Mouse (Mus musculus) heart, adult 10 weeks (tissue): ENCODE data around the gene Olfr957. TPM values are rescaled to one million over a fixed set of nuclear protein-coding genes. Genes with fewer than 3 reads are reported as not detected.

ENCODE experiments used
- polyA plus RNA-seq: library from polyadenylated mRNA; stranded (reverse); fragments of 350-450 nt; fragmentation: Illumina TruSeq; extraction: RNeasy Lipid Tissue Mini Kit (QIAGEN cat#74804); gene quantifications from one replicate; pipeline ENCODE4 v1.2.3, GENCODE M21; 2014; ENCODE audit warnings: low read depth, low replicate concordance

The Olfr957 gene
- polyA plus RNA-seq, result not detected

DNA sequence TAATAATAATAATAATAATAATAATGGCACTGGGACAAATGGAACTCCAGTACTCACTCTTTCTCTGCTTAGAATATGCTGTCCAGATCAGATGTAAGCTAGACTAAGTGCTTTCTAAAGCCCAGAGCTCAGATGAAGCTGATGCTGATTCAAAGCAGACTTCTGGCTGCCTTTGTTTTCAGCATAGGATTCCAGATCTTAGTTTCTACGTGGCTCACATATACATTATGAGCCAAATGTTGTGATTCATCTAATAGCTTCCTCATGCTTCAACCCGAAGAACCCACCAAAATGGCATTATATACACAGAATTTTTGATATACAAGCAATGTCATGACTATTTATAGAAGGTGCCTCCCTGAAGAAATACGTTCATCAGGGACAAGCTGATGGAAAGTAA, at the start of gene Olfr957:
TSS of gene Olfr957 (minus strand) at position 279 of the 400 bp plus-strand sequence.

GRCm38 (mm10) chr9:39553946-39554345, 38.3 kb upstream of the Olfr957 start, which contains the start of gene Olfr958:
Olfr958 (minus strand) TSS chr9:39554054.

DNA sequence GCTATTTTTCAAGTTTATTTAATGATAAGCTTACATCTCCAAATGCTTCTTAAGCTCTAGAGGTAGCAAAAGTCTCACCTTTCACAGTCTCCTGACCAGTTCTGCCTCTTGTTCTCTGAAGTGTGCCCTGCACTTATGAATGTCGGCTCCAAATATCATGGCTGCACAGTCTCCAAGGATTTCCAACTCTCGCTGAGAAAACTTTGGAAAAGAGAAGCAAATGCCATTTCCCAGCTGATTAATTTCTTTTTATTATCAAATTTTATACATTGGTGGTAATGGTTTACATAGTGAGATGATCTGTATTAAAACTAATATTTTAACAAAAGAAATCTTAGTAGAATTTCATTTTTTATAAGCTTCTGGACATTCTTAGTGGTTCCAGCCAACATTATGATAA, 21.7 kb downstream of the Olfr957 start, which contains the start of gene Olfr44:
TSS of gene Olfr44 (minus strand) at position 101 of the 400 bp plus-strand sequence.

DNA sequence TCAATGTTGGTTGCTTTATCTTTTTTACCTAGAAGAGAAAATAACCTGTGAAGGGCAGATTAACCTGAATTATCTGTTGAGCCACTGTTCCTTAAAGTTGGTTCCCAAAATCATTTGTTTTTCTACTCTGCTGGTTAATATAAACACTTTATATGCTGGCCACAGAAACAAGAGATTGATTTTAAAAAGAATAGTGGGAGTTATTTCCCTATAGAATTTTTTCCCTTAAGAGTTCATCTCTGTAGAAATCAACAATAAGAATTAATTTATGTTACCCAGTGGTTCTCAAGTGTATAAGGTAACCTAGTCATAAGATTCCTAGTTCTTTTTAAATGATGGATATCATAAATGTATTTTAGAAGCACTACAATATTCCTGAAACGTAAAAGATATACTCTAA, 43.8 kb downstream of the Olfr957 start, which contains the start of gene Olfr955:
TSS of gene Olfr955 (minus strand) at position 101 of the 400 bp plus-strand sequence.

Other genes with a start within 250 kb of the Olfr957 start
- not detected for gene Olfr945, start 239.0 kb downstream of the Olfr957 start, polyA plus RNA-seq
- not detected for gene Olfr948, start 189.8 kb downstream of the Olfr957 start, polyA plus RNA-seq
- not detected for gene Olfr951, start 128.4 kb downstream of the Olfr957 start, polyA plus RNA-seq
- gene Olfr952, start 88.7 kb downstream of the Olfr957 start, polyA plus RNA-seq, result not detected
- not detected for gene Olfr954, start 59.1 kb downstream of the Olfr957 start, polyA plus RNA-seq
- gene Olfr955, start 43.9 kb downstream of the Olfr957 start, polyA plus RNA-seq, result not detected
- gene Olfr44, start 21.8 kb downstream of the Olfr957 start, polyA plus RNA-seq, result not detected
- not detected for gene Olfr958, start 38.2 kb upstream of the Olfr957 start, polyA plus RNA-seq
- not detected for gene Olfr959, start 59.8 kb upstream of the Olfr957 start, polyA plus RNA-seq
- gene AW551984, start 88.6 kb upstream of the Olfr957 start, polyA plus RNA-seq, result 0.26 TPM
- gene Olfr148, start 94.8 kb upstream of the Olfr957 start, polyA plus RNA-seq, result not detected
- gene Olfr960, start 105.6 kb upstream of the Olfr957 start, polyA plus RNA-seq, result not detected
- gene Olfr961, start 129.3 kb upstream of the Olfr957 start, polyA plus RNA-seq, result not detected
- not detected for gene Olfr963, start 151.4 kb upstream of the Olfr957 start, polyA plus RNA-seq
- gene Olfr149, start 191.3 kb upstream of the Olfr957 start, polyA plus RNA-seq, result not detected
- not detected for gene Olfr965, start 195.5 kb upstream of the Olfr957 start, polyA plus RNA-seq
- gene Olfr150, start 215.2 kb upstream of the Olfr957 start, polyA plus RNA-seq, result not detected
- gene Olfr967, start 230.4 kb upstream of the Olfr957 start, polyA plus RNA-seq, result not detected